Mouse (Mus musculus): ENCODE results near the gene S100a8.

GRCm38 (mm10) chr3:90708523-90709202, 39.9 kb downstream of the S100a8 start:
- TF ChIP-seq CTCF (IDR thresholded peaks at IDR 0.05; ENCODE audit: low read depth, low read length): 0 out of 2 replicates have a peak, but pooled peaks have one; percentile 25
- no peak for TF ChIP-seq POLR2A (IDR thresholded peaks at IDR 0.05; ENCODE audit: extremely low read depth, insufficient read depth, low read length)
